Comparison of ENCODE assay signal across 15 mouse cellular contexts in genomic region chr8:127168496-127168895, GRCm38 (mm10).
"Had no signal": no experiment of that assay in that cellular context is flagged by ENCODE, and none has a peak within 500 bp of the region (broad histone marks: within the 10 kb centered on the region; RNA-seq: fewer than 3 reads in every experiment).

No protein-coding gene starts in this region.

- H3K9ac ChIP-seq: limb, embryonic 12.5 days; limb, embryonic 15.5 days; liver, embryonic 14.5 days; liver, postnatal 0 days; lung, embryonic 14.5 days; midbrain, embryonic 13.5 days had no signal

- H3K27me3 ChIP-seq: limb, embryonic 12.5 days; limb, embryonic 15.5 days; midbrain, embryonic 13.5 days had no signal

- ATAC-seq: liver, postnatal 0 days; lung, postnatal 0 days; midbrain, embryonic 13.5 days; midbrain, embryonic 16.5 days had no signal

- H3K4me3 ChIP-seq: limb, embryonic 12.5 days; limb, embryonic 15.5 days; midbrain, embryonic 13.5 days had no signal

- H3K9me3 ChIP-seq: limb, embryonic 12.5 days; limb, embryonic 15.5 days; midbrain, embryonic 13.5 days had no signal

- H3K36me3 ChIP-seq: limb, embryonic 12.5 days; limb, embryonic 15.5 days; midbrain, embryonic 13.5 days had no signal

- H3K4me1 ChIP-seq: midbrain, embryonic 13.5 days had no signal

- DNase-seq: left cerebral cortex, postnatal 4 days; liver, postnatal 0 days; lung, embryonic 14.5 days; thymus, adult 2 months; thymus, postnatal 14 days; thymus, postnatal 4 days had no signal

- H3K27ac ChIP-seq: limb, embryonic 12.5 days; limb, embryonic 15.5 days; liver, embryonic 14.5 days; macrophage; midbrain, embryonic 13.5 days; stomach, postnatal 0 days had no signal

- H3K4me2 ChIP-seq: limb, embryonic 12.5 days; limb, embryonic 15.5 days; liver, embryonic 11.5 days; lung, embryonic 14.5 days; midbrain, embryonic 13.5 days had no signal
